Mouse (Mus musculus): ENCODE measurements at regions not wholly inside any gene's neighbourhood (a gene's known extent, or its start where the extent isn't known, plus 50 kb on each side); places are given as distances from the start of the nearest gene placed in this dataset.

GRCm38 (mm10) chr13:44615696-44616095, 113.6 kb upstream of the Jarid2 start:
- no peak for TF ChIP-seq CTCF (IDR thresholded peaks at IDR 0.05; ENCODE audit: borderline replicate concordance, insufficient read depth, low read depth, low read length)
- TF ChIP-seq POLR2A (IDR thresholded peaks at IDR 0.05; ENCODE audit: borderline replicate concordance, insufficient read depth, low read length): no peak

Measured in cerebellum, adult 2 months (tissue).